Mouse (Mus musculus) granulocyte monocyte progenitor cell, adult 5-6 weeks (primary cell): ENCODE data around the gene Klf12. TPM values are rescaled to one million over a fixed set of nuclear protein-coding genes. Genes with fewer than 3 reads are reported as not detected.
"Not testable (repeated sequence)": the region's sequence is repeated elsewhere in the genome, so short reads cannot be mapped to it uniquely, and the experiment has no call there.

Experiments used
- ATAC-seq: replicated peaks from 2 replicates; pipeline ENCODE4 v1.8.0; 2016; ENCODE audit warnings: mild to moderate bottlenecking, moderate TSS enrichment, inconsistent platforms; ENCODE audit not compliant: poor library complexity, severe bottlenecking
- total RNA-seq, 2 experiments: library from RNA; stranded (forward) in 1 of 2; stranded (reverse) in 1 of 2; fragments of 200-712, 200-1000 nt in 1 of 2; fragments of >200 nt in 1 of 2; fragmentation: Nextera tagmentation in 1 of 2; gene quantifications; 2 replicates each; pipeline ENCODE4 v1.2.3; 2014 to 2017

Gene Klf12
- total RNA-seq, 2 experiments from 2014 or later: not detected

GRCm38 (mm10) chr14:99900902-99901301 lies 383.6 kb downstream of the Klf12 start:
- ATAC-seq: no peak

GRCm38 (mm10) chr14:99898861-99899260 lies 385.6 kb downstream of the Klf12 start:
- ATAC-seq: no peak

- peak; percentile 97 for ATAC-seq
Measured at GRCm38 (mm10) chr14:99894708-99895383, 389.6 kb downstream of the Klf12 start.

- no peak for ATAC-seq
Measured at GRCm38 (mm10) chr14:99894062-99894461, 390.4 kb downstream of the Klf12 start.

GRCm38 (mm10) chr14:99886503-99886902 lies 398.0 kb downstream of the Klf12 start:
- ATAC-seq: no peak

GRCm38 (mm10) chr14:99885562-99885961 lies 398.9 kb downstream of the Klf12 start:
- ATAC-seq: no peak; the same call in 1 of the 2 replicates

- ATAC-seq: no peak
Measured at GRCm38 (mm10) chr14:99885128-99885527, 399.4 kb downstream of the Klf12 start.

- peak; percentile 83 for ATAC-seq
Measured at GRCm38 (mm10) chr14:99876791-99877578, 407.5 kb downstream of the Klf12 start.

GRCm38 (mm10) chr14:99873725-99874124 lies 410.8 kb downstream of the Klf12 start:
- ATAC-seq: no peak

GRCm38 (mm10) chr14:99856158-99857011 lies 428.1 kb downstream of the Klf12 start:
- no peak for ATAC-seq

- ATAC-seq: not testable (repeated sequence)
Measured at GRCm38 (mm10) chr14:99854467-99854807, 430.0 kb downstream of the Klf12 start.

GRCm38 (mm10) chr14:99853769-99854466 lies 430.6 kb downstream of the Klf12 start:
- not testable (repeated sequence) for ATAC-seq

- ATAC-seq: no peak
Measured at GRCm38 (mm10) chr14:99850350-99850749, 434.1 kb downstream of the Klf12 start.

GRCm38 (mm10) chr14:99847502-99847901 lies 437.0 kb downstream of the Klf12 start:
- peak; percentile 46 for ATAC-seq

- no peak for ATAC-seq
Measured at GRCm38 (mm10) chr14:99826713-99827112, 457.8 kb downstream of the Klf12 start.
